Mouse (Mus musculus) inflammation-experienced regulatory T-cells, adult 6 months (primary cell): ENCODE data around the gene Tmem41a. TPM values are rescaled to one million over a fixed set of nuclear protein-coding genes. Genes with fewer than 3 reads are reported as not detected.

ENCODE experiments used
- ATAC-seq: one replicate; pipeline ENCODE4 v1.8.0; 2017
- polyA plus RNA-seq, 3 experiments: library from polyadenylated mRNA; unstranded; fragments of 100-300 nt; shearing (Covaris generic); gene quantifications; one replicate each; pipeline ENCODE4 v1.2.1; 2017

Tmem41a gene
- polyA plus RNA-seq, 3 experiments from 2014 or later, result 3.9 to 5.1 (median 4.5) TPM

DNA sequence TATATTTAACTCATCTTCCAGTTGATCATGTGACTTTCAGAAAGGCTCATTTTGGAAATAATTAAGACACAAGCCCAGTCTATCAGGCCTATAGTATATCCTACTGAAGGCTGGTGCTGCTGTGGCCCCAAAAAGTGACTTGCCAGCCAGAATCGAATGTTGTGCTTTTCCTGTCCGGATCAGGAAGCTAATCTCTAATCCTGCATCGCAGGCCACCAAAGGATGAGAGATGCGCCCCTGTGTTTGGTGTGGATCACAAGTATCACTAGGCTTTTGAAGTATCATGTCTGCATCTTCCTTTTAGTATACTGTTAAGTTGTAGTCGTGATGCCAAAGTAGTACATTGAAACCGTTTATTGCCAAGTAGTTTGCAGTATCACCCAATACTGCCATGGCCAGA lies 53.5 kb downstream of the Tmem41a start:
- no peak for ATAC-seq

DNA sequence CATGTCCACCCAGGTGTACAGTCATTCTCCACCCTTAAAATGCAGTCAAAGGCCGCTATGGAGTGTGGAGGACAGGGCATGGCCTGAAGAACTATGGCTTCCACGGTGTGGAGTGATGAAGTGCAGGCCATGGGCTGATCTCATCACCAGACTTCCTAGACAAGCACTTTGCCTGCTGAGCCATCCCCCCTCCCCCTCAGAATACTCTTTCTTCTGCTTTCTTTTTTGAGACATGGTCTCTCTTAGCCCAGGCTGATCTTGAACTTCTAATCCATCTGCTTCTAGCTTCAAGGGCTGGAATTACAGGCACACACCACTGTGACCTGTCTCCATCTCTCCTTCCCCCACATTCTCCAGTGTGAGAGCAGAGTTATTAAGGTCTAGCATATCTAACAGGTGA lies 59.8 kb downstream of the Tmem41a start:
- ATAC-seq, result no peak

Other genes starting within 250 kb of the Tmem41a start
- gene Ehhadh, start 159.7 kb downstream of the Tmem41a start, polyA plus RNA-seq, result 1 to 10 TPM; 3.2 to 7.9 (median 6.3) TPM
- gene Map3k13, start 153.2 kb downstream of the Tmem41a start, polyA plus RNA-seq, result under 1 TPM; 0.26 to 0.42 (median 0.38) TPM
- under 1 TPM in 2 of 3 experiments, not detected in 1; 0.16 to 0.84 TPM for gene Liph, start 48.1 kb upstream of the Tmem41a start, polyA plus RNA-seq
- 10 to 100 TPM; 13.8 to 19.4 (median 16.1) TPM for gene Senp2, start 61.9 kb upstream of the Tmem41a start, polyA plus RNA-seq
- gene Igf2bp2, start 215.7 kb upstream of the Tmem41a start, polyA plus RNA-seq, result under 1 TPM; 0.47 to 0.88 (median 0.54) TPM